Mouse (Mus musculus): ENCODE results near the gene Gpm6b. TPM values are rescaled to one million over a fixed set of nuclear protein-coding genes. Genes with fewer than 3 reads are reported as not detected.

The Gpm6b gene
- 10 to 100 TPM; 30.5 to 53.2 TPM for polyA plus RNA-seq (2017; shearing (Covaris generic))

DNA sequence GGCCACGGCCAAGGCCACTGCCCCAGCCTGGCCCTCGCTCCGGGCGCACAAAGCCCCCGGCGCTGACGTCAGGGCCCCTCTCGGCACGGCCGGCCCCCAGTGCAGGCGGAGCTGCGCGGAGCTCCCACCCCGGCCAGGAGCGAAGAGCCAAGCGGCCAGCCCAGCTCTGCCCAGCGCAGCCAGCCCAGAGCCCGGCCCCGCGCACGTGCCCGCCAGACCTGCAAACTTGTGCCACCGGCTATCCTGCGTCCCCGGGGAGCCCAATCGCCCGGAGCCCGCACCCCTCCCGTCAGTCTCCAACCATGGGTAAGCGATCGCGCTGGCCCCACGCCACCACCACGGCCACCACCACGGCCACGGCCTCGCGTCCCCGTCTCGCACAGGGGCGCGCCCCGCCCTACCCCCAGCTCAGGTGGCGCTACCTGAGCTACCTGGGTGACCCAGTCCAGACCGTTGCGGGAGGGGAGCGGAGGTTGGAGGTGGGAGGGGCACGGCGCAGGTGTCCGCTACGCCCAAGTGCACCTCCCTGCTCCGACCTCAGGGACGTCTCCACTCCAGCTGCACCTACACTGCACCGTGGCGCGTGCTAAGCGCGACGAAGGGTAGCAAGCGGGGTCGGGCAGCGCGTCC, at the start of gene Gpm6b:
TSS of gene Gpm6b (plus strand) at position 81 of the 630 bp plus-strand sequence.

Other genes with a start within 250 kb of the Gpm6b start
- gene Gemin8, start 68.5 kb upstream of the Gpm6b start, polyA plus RNA-seq (2017; shearing (Covaris generic)), result 10 to 100 TPM in 1 of 2 experiments, 1 to 10 TPM in 1; 8.3 to 23.9 TPM
- 10 to 100 TPM; 22.4 to 39.4 TPM for gene Trappc2, start 201.7 kb downstream of the Gpm6b start, polyA plus RNA-seq (2017; shearing (Covaris generic))
- 10 to 100 TPM in 1 of 2 experiments, 1 to 10 TPM in 1; 9.5 to 11.2 TPM for gene Ofd1, start 201.8 kb downstream of the Gpm6b start, polyA plus RNA-seq (2017; shearing (Covaris generic))
- 10 to 100 TPM; 28.0 to 37.2 TPM for gene Rab9, start 241.0 kb downstream of the Gpm6b start, polyA plus RNA-seq (2017; shearing (Covaris generic))

All from inflammation-experienced regulatory T-cells (primary cell).